Mouse (Mus musculus) testis, adult 2 months (tissue): ENCODE data around the gene Ntrk2.

Experiments used
- CTCF ChIP-seq: fragments of 200-500 bp; IDR thresholded peaks from 2 replicates; pipeline ENCODE4 v1.5.1; 2012; ENCODE audit warnings: low read depth, mild to moderate bottlenecking, inconsistent platforms, low read length, moderate library complexity; ENCODE audit not compliant: control insufficient read depth, insufficient read depth, insufficient replicate concordance
- POLR2A ChIP-seq: fragments of 200-500 bp; IDR thresholded peaks from 2 replicates; pipeline ENCODE4 v1.6.1; 2012; ENCODE audit warnings: low read depth, mild to moderate bottlenecking, inconsistent platforms, low read length, moderate library complexity; ENCODE audit not compliant: control insufficient read depth

GRCm38 (mm10) chr13:58934576-58935110 lies 128.3 kb downstream of the Ntrk2 start:
- no peak for TF ChIP-seq CTCF
- no peak for TF ChIP-seq POLR2A
